Comparison of ENCODE assay signal across 13 mouse cellular contexts in the genomic region with DNA sequence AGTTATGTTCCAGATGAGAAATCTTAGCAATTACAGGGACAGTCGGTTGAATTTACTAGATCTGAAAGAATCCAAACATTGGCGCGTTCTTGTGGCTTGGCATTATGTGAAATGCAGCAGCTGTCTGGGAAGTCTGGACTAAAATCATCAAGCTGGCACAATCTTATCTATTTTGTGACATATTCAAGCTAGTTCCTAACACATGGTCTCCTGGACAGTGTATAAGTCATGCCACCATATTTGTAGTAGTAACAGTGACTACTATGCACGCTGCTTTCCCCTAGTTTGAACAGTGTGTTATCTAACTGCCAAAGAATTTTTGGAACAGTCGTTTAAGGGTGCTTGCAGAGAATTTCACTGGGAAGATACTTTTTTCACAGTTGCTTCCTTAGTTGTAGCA.
A peak's percentile ranks its signal among the peaks of the same experiment; 100 is the strongest.
DNase-seq lines count a peak whose midpoint lies in the region; ATAC-seq lines count a peak whose summit lies in the region.
"Had no signal": no experiment of that assay in that cellular context is flagged by ENCODE, and none has a peak within 500 bp of the region (broad histone marks: within the 10 kb centered on the region; RNA-seq: fewer than 3 reads in every experiment).

No protein-coding gene starts in this region.

- no peaks in the 10 kb centered on the region for H3K4me1 ChIP-seq in forebrain, embryonic 16.5 days (replicated peaks; ENCODE audit: control insufficient read depth, insufficient read depth, low read length)
- H3K4me1 ChIP-seq: lung, embryonic 15.5 days had no signal

- DNase-seq in heart, postnatal 10 days = peak; percentile 1 to 2
- DNase-seq in heart, adult 18-20 months = no peak
- DNase-seq in brain, adult 2 months (ENCODE audit: low read depth, low spot score) = peak; percentile 53
- peak; percentile 15 to 67 for DNase-seq in layer of hippocampus, postnatal 14 days (ENCODE audit: low spot score in 2 of 2)
- DNase-seq in thymus, adult 18-20 months = no peak
- DNase-seq: cerebellum, adult 2 months; embryo, embryonic 11 days; midbrain, embryonic 14.5 days; thymus, postnatal 4 days had no signal

- ATAC-seq in forebrain, embryonic 16.5 days = peak; percentile 85
- no peak for ATAC-seq in CD4-positive, CD25-positive, alpha-beta regulatory T cell, adult 4 months

- no peaks in the 10 kb centered on the region for H3K27me3 ChIP-seq in forebrain, embryonic 16.5 days (replicated peaks; ENCODE audit: control insufficient read depth, insufficient read depth, low read length)
- H3K27me3 ChIP-seq: lung, embryonic 15.5 days had no signal

- H3K9me3 ChIP-seq in forebrain, embryonic 16.5 days (ENCODE audit: control insufficient read depth, low read length) = no peaks in the 10 kb centered on the region
- H3K9me3 ChIP-seq: G1E; lung, embryonic 15.5 days had no signal

- no peak overlapping the region for H3K27ac ChIP-seq in forebrain, embryonic 16.5 days (ENCODE audit: low read length)
- H3K27ac ChIP-seq: lung, embryonic 15.5 days had no signal

- H3K36me3 ChIP-seq in forebrain, embryonic 16.5 days (ENCODE audit: control insufficient read depth, insufficient read depth) = no peaks in the 10 kb centered on the region
- H3K36me3 ChIP-seq: G1E; lung, embryonic 15.5 days had no signal

- intact Hi-C loops in heart, postnatal 10 days (cut with DNase I) = no loop called here

- WGBS in forebrain, embryonic 16.5 days = 64% methylated on average over 5 of the region's 5 CpGs

- H3K4me3 ChIP-seq in forebrain, embryonic 16.5 days (replicated peaks; ENCODE audit: low read length) = no peak overlapping the region
- H3K4me3 ChIP-seq: lung, embryonic 15.5 days had no signal

- H3K9ac ChIP-seq in forebrain, embryonic 16.5 days (replicated peaks; ENCODE audit: low read depth, low read length) = no peak overlapping the region
- H3K9ac ChIP-seq: lung, embryonic 15.5 days had no signal

- H3K4me2 ChIP-seq in forebrain, embryonic 16.5 days (ENCODE audit: low read length) = no peak overlapping the region
- H3K4me2 ChIP-seq: lung, embryonic 15.5 days had no signal

Comparison
In these comparisons a context has a peak if more than half of its experiments do, and no peak if none do; other contexts are left out.
1. DNase-seq: peak in heart, postnatal 10 days (2 of 2), brain, adult 2 months (single experiment) and layer of hippocampus, postnatal 14 days (2 of 2); none in heart, adult 18-20 months (0 of 2) and thymus, adult 18-20 months (0 of 2).